Mouse (Mus musculus): ENCODE measurements at regions not wholly inside any gene's neighbourhood (a gene's known extent, or its start where the extent isn't known, plus 50 kb on each side); places are given as distances from the start of the nearest gene placed in this dataset.
A peak's percentile ranks its signal among the peaks of the same experiment; 100 is the strongest.

DNA sequence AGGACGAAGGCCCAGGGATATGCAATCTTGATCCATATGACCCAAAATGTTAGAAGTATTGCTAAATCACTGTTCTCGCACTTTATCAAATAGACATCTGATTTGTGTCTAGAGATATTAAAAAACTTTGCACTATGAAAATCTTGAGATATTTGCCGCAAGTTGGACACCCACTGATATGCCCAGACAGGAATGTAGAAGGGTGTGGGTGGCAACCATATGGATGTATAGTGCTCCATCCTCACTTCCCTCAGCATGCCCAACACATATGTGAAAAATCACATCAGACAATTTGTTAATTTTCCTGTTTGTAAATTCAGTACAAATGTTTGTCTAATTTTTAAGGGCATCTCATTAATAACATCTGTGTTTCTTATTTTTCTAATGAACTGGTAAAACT, 874.1 kb upstream of the Sel1l start:
- intact Hi-C loops (cut with DNase I), result no loop called here
- DNase-seq (ENCODE audit: low spot score in 2 of 2), result peak; percentile 10 to 65

DNA sequence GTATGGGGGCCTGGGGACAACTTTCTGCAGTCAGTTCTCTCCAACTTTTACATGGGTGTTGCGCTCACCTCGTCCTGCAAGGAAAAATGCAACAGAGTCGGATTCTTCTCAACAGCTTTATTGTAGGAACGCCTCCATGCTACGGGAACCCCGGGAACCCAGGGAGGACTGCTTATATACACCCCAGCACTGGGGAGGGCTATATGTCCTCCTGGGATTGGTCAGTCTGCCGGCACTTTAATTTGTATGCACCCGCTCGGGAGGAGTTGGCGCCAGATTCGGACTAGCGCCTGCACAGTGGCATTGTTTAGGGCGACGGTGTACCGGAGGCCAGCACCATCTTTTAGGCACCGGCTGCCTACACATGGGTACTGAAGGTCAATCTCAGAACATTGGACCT, 864.5 kb upstream of the Sel1l start:
- no peak for DNase-seq (ENCODE audit: low spot score in 2 of 2)
- intact Hi-C loops (cut with DNase I), result no loop called here

DNA sequence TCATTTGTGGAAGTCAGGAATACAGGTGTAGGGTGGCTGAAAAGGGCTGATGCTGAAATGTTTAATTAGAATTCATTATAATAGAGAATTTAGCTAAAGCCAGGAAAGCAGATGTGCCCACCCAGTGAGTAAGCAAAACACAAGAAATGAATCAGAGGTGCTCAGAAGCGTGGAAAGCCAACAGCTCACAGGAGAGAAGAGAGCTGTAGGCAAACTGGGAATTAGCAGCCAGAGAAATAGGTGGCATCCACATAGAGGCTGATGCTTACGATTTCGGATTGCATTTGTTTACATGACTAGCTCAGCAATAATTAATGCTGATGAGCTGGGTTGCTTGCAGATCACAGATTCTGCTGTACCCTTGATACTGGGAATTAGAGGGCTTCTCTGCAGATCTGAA, 859.5 kb upstream of the Sel1l start:
- DNase-seq (ENCODE audit: low spot score in 2 of 2), result peak; percentile 2 to 8
- intact Hi-C loops (cut with DNase I), result no loop called here

DNA sequence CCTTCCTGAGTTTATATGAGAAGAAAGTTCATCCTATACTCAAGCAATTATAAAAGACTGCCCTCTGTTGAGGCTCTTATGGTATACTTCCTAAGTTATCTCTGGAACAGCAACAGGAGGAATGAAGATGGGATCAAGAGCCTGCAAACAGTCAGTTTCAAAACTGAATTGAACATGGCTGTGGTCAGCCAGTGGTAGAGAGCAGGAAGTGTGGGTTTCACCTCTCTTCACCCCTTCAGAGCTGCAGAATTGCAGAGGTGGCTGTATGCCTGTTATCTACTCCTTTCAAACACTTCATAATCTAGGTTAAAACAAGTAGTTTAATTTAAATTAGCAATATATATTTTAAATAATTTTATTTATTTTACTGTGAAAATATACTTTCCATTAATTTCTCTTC, 854.8 kb upstream of the Sel1l start:
- DNase-seq (ENCODE audit: low spot score in 2 of 2), result no peak
- intact Hi-C loops (cut with DNase I), result no loop called here

DNA sequence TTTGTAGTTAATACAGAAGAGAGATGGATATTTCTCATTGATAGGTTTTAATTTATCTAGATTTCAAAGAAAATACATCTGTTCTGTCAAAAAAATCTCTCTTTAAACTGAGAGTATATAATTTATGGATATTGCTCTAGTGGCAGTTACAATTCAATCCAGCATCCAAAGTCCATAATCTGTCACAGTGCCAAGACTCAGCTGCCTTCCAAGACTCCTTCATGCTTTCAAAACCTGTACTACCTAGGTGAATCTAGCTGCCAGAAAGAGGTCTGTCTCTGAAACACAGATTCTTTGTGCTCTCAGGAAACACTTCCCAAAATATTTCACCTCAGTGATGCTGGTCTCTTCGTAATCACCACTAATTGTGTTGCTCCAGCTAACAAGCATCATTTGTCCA, 844.0 kb upstream of the Sel1l start:
- DNase-seq (ENCODE audit: low spot score in 2 of 2), result no peak
- intact Hi-C loops (cut with DNase I), result no loop called here

DNA sequence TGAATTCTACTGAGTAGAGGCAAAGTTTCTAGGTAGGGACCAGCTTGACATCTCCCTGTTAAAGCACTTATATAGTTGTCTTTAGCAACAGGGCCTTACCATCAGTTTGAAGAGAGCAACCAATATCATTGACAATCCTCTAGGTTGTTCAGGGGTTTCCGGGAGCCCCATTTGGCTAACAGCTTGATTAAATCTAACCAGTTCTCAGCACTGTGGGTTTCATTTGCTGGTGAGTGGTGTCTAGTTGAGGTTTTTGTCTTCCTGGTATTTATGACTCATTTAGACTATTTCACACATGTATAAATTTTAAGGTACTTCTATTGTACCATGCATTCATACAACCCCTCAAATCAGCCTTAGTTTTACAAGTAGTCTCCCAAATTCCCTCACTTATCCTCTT, 823.4 kb upstream of the Sel1l start:
- DNase-seq (ENCODE audit: low spot score in 2 of 2), result no peak
- intact Hi-C loops (cut with DNase I), result no loop called here

DNA sequence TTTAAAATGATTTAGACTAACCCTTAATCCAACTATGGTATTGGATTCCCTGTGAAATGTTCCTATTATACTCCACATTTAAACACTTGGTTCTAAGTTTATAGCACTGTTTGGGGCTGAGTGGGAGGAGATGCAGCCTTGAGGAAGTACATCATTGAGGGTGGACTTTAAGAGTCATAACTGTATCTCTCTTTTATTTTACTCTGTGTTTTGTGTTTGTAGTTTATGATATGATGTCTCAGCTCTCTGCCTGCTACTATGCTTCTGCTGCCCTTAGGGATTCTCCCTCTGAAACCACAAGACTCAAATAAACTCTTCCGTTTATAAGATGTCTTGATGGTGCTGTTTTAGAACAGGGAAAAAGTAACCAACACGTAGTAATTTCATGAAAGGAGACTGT, 797.7 kb upstream of the Sel1l start:
- intact Hi-C loops (cut with DNase I), result no loop called here
- no peak for DNase-seq (ENCODE audit: low spot score in 2 of 2)

DNA sequence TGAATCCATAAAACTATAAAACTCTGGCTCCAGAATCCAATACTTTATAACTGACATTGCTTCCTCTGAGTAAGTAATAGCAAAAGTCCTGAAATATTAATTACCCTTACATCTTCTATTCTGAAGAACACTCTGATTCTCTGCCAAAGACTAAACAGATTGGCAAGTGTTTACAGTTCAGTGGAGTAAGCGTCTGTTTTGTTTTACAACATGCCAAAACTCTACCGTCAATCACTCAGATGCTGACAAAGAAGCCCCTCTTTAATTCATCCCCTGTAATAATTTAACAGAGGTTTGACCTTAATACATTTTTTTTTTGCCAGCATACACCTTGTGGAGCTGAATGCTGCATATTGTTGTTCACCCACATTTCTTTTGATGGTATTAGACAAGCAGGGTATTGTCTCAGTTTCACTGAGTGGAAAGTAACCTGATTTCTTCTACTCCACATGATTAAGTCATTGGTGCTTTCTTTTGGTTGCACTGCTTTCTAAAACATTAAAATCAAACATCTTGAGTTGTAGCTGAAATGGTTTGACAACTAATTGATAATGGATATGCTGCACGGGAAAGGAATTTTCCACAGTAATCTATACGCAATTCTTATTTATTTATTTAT, 796.2 kb upstream of the Sel1l start:
- intact Hi-C loops (cut with DNase I), result no loop called here
- no peak for DNase-seq (ENCODE audit: low spot score in 2 of 2)

DNA sequence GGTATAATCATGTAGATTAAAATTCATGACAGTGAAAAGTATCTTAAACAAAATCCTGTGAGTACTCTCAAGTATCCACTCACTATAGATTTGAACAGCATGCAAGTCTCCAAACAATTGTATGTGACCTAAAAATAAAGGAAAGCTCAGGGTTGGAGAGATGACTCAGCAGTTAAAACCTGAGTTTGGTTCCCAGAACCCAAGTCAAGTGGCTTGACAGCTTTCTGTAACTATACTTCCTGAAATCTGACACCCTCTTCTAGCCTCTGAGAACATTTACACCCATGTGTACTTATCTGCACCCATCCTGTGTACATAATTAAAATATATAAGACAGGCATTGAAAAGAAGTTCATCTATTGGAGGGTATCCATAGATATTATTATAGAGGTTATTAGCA, 770.2 kb upstream of the Sel1l start:
- intact Hi-C loops (cut with DNase I), result no loop called here
- no peak for DNase-seq (ENCODE audit: low spot score in 2 of 2)

DNA sequence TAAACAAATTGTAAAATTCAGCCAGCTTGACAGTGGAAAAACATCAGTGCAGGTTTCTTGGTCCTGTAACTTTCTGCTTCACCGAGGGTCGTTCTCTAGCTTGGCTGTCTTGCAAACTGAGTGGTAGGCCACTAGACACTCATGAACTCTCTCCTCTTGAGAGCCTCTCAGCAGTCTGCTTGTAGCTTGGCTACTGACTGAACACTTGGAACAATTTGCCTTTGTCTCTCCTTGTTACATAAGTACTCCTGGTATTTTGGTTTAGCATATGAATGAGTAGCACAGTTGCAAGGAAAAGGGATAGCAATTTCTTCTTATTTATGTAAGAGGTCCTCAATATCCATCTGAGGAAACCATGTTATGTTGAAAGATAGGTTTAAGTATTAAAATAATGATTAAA, 769.6 kb upstream of the Sel1l start:
- peak in 1 of 2 experiments; percentile 8 for DNase-seq (ENCODE audit: low spot score in 2 of 2)
- intact Hi-C loops (cut with DNase I), result no loop called here

DNA sequence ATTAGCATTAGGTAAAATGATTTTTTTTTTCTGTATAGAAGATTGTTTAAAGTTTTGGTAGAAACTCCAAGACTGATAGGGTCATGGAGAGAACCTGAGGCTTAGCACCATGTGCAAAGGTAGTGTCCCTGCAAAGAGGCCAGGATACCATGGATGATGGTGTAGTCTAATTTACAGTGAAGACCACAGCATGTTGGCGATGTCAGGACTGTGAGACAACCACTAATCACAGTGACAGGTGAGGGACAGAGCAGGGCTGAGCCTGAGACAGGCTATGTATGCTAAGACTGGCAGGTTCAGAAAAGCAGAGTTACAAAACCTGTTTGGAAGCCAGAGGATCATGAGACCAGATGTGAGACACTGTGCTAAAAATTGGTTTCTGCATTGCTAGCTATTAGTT, 752.7 kb upstream of the Sel1l start:
- DNase-seq (ENCODE audit: low spot score in 2 of 2), result no peak
- intact Hi-C loops (cut with DNase I), result no loop called here

DNA sequence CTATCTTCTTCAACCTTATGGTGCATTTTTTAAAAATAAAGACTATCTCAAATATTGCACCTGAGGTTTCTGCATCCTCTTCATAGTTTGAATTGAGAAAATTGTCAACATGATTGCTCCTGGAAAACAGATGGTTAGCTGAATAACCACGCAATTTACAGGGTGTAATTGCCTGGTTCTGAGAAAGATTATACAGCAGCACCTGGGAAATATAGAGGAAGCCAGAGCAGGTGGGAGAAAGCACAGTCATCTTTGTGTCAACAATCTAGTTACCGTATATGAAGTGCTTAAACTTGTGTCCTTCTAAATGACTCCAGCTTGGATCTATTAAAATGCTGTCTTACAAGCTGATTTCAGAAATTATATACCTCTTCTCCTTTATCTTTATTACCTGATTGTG, 740.8 kb upstream of the Sel1l start:
- DNase-seq (ENCODE audit: low spot score in 2 of 2), result peak in 1 of 2 experiments; percentile 7
- intact Hi-C loops (cut with DNase I), result no loop called here

DNA sequence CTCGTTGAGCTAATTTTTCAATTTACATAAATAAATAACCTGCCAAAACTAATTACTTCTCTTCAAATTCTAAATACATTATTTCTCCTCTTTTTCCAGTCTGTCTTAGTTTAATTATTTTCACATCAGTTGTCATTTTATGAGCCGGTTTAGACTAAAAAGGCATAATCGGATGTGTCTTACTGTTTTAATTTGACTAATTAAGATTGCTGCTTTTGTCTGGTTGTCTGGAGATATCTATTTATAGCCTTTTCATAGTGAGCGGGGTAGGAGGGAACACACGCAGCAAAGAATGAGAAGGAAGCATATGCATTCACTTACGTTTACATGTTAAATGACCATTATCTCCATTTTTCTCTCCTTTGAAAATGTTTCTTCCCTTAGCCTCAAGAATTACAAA, 740.3 kb upstream of the Sel1l start:
- intact Hi-C loops (cut with DNase I), result no loop called here

DNA sequence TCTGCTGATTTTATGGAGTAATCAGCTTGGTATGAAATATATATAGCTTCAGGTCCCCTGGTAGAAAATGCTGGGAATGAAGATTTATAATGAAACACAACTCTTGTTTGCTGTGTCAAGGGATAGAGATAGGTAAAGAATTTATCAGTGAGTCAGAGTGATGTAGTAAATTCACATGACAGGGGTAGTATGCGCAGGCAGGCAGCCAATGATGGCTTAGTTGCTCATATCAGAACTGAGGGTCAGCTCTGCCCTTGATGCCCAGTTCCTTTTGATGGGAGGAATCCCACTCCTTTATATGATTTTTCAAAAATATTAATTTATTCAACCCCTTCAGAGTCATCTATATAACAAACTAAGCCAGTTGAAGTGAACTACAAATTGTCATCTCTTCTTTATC, 729.6 kb upstream of the Sel1l start:
- no peak for DNase-seq (ENCODE audit: low spot score in 2 of 2)
- intact Hi-C loops (cut with DNase I), result no loop called here

More for the DNA sequence above, 740.3 kb upstream of the Sel1l start:
- no peak for DNase-seq (ENCODE audit: low spot score in 2 of 2)

Data from left cerebral cortex, postnatal 25 days (tissue).